Mouse (Mus musculus): ENCODE results near the gene Tars2.
"Not testable (repeated sequence)": the region's sequence is repeated elsewhere in the genome, so short reads cannot be mapped to it uniquely, and the experiment has no call there.

Tars2 gene

DNA sequence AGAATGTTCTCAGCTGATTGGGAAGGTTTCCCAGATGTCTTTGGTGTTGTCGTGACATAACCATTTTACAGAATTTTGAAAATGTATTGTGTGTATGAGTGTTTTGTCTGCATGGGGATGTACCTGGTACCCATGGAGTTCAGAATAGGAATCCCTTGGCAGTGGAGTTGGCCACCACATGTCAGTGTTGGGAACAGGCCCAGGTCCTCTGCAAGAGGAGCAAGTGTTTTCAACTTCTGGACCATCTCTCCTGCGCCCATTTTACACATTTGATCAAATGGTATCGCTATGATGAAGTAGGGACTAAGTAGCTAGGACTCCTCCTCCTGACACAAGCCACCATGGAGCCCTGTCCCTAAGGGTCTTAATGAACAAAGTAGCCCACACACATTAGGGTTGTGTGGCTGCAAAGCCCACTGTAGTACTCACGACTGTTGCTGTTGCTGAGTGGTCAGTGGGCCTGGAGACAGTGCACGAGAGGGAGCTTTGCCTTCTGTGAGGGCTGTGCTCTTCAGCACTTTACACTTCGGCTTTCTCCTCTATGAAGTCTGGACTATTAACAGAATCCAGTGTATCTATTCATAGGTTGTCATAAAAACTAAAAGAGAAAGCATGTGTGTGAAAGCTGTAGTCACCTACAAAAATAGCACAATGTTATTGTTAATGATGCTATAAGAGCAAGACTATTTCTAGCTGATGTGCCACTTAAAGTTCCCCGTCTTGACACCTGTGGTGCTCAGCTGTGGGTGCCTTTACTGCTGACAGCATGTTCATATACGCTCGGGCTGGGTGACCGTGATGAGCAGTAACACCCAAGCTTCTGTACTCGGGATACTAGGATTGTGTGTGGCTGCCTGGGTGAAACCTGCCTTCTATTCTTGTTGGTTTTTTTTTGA lies 65.0 kb downstream of the Tars2 start:
- peak in 1 of 2 experiments; percentile 22 for DNase-seq (ENCODE audit: low spot score in 2 of 2)

DNA sequence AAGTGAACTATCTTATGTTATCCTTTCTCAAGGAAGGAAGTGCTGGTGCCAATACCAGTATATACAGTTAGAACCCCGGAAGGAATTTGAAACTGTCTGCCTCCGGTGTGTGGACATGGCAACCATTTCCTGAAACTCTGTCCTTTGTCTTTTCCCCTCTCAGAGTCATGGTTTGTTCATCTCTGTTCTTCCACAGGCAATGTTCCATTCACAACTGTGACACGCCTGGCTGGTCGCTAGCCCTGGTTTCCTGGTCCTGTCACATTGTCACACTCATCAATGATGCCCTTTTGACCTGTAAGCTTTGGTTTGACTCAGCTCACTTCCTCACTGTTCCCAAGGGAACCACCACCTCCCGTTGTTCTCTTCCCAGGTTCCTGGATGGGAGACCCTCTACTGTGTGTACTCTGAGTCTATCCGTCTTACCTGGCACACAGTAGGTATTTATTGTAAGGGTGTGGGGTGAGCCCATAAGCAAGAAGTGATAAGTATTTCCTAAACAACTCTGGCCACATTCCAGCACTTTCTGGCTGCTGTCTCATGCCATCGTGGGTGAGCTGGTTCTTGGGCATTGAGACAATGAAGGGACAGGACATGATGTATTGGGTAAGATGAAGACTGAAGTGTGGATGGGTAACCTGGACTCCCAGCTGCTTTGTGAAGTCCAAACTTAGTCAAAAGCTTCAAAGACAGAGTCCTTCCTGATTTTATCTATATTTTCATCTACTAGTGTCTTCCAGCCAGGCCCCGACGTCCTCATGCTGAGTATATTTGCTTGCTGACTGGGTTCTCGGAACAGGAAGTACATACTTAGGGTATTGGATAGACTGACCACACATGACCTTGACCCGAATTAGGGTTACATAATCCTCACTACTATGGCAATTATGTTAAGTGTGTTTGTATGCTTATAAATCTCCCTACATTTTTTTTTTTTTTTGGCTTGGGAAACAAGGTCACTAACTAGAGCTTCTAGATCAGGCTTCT lies 65.9 kb downstream of the Tars2 start:
- no peak for DNase-seq (ENCODE audit: low spot score in 2 of 2)

DNA sequence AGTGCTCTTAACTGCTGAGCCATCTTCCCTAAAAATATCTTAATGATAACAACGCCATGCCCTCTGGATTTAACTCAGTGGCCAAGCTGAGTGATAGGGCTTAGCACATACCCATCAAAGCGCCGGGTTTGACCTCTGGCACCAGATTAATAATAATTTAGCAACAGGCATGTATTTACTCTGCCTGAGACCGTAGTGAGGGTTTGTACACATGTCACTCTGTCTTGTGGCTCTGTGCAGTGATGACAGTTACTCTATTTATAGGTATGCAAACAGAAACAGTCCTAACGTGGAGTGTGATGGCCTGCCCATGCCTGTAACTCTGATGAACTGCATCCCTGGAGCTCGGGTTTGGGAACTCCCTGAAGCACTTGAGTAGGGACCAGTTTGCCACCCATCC lies 67.3 kb downstream of the Tars2 start:
- no peak for DNase-seq (ENCODE audit: low spot score in 2 of 2)

DNA sequence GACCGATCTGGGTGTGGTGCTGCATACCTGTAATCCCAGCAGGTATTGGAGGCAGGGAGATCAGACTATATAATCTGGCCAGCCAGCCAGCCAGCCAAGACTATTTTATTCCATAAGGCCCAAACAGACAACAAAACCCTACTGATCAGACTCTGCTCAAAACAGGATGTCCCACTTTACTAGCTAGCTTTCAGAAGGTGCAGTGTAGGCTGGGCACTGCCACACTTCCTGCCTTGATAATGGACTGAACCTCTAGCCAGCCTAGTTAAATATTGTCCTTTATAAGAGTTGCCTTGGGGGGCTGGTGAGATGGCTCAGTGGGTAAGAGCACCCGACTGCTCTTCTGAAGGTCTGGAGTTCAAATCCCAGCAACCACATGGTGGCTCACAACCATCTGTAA lies 69.5 kb downstream of the Tars2 start:
- not testable (repeated sequence) for DNase-seq (ENCODE audit: low spot score in 2 of 2)
